Mouse (Mus musculus) limb, embryonic 11.5 days (tissue): Measurements from ENCODE around the gene Hoxa4. TPM values are rescaled to one million over a fixed set of nuclear protein-coding genes. Genes with fewer than 3 reads are reported as not detected.

ENCODE experiments used
- ATAC-seq: fragments of 200-750 bp; cut with Nextera tagmentation; 2 replicates; pipeline ENCODE4 v1.8.0; 2017; ENCODE audit warnings: low read depth; ENCODE audit not compliant: insufficient number of reproducible peaks, low FRiP score, low TSS enrichment
- DNase-seq: peaks from one replicate; pipeline ENCODE4 v3.0.0-alpha.2; 2015; ENCODE audit warnings: low spot score
- H3K27ac ChIP-seq: fragments of 300-500 bp; sonication (generic); replicated peaks from 2 replicates; pipeline ENCODE4 v1.5.1; 2014; ENCODE audit warnings: low read depth, mild to moderate bottlenecking, low read length
- H3K27me3 ChIP-seq: fragments of 300-500 bp; sonication (generic); 2 replicates; pipeline ENCODE4 v1.6.1; 2014; ENCODE audit warnings: mild to moderate bottlenecking, low read length, mixed read lengths; ENCODE audit not compliant: control insufficient read depth, insufficient read depth
- H3K36me3 ChIP-seq: fragments of 300-500 bp; sonication (generic); 2 replicates; pipeline ENCODE4 v1.6.1; 2014; ENCODE audit warnings: mild to moderate bottlenecking, low read length, moderate library complexity, mixed read lengths; ENCODE audit not compliant: control insufficient read depth, insufficient read depth
- H3K4me1 ChIP-seq: fragments of 300-500 bp; sonication (generic); 2 replicates; pipeline ENCODE4 v1.6.1; 2014; ENCODE audit warnings: low read length, mixed read lengths; ENCODE audit not compliant: control insufficient read depth, insufficient read depth
- H3K4me2 ChIP-seq: fragments of 300-500 bp; sonication (generic); 2 replicates; pipeline ENCODE4 v1.6.1; 2014; ENCODE audit warnings: low read depth, mild to moderate bottlenecking, moderate library complexity; ENCODE audit not compliant: severe bottlenecking
- H3K4me3 ChIP-seq: fragments of 300-500 bp; sonication (generic); 2 replicates; pipeline ENCODE4 v1.5.1; 2014; ENCODE audit warnings: low read depth, low read length
- H3K9ac ChIP-seq: fragments of 300-500 bp; sonication (generic); 2 replicates; pipeline ENCODE4 v1.6.1; 2014; ENCODE audit warnings: mild to moderate bottlenecking, low read length
- H3K9me3 ChIP-seq: fragments of 300-500 bp; sonication (generic); 2 replicates; pipeline ENCODE4 v1.6.1; 2016; ENCODE audit warnings: low read length; ENCODE audit not compliant: control insufficient read depth
- WGBS: fragments of 180-500 bp; shearing (Covaris S2); extraction: QIAGEN DNeasy Blood & Tissue Kit; methylation state at CpG from one replicate; pipeline ENCODE4 v1.1.7; 2014; 5-methylcytosine and 5-hydroxymethylcytosine counted together
- polyA plus RNA-seq: library from polyadenylated mRNA; unstranded; fragments of >200 nt; fragmentation: Nextera tagmentation; extraction: Ambion mirVana; gene quantifications from 2 replicates; pipeline ENCODE4 v1.2.1, GENCODE M21; 2014

Gene Hoxa4
- polyA plus RNA-seq, 1 experiment from 2014 or later: 1.0 TPM

DNA sequence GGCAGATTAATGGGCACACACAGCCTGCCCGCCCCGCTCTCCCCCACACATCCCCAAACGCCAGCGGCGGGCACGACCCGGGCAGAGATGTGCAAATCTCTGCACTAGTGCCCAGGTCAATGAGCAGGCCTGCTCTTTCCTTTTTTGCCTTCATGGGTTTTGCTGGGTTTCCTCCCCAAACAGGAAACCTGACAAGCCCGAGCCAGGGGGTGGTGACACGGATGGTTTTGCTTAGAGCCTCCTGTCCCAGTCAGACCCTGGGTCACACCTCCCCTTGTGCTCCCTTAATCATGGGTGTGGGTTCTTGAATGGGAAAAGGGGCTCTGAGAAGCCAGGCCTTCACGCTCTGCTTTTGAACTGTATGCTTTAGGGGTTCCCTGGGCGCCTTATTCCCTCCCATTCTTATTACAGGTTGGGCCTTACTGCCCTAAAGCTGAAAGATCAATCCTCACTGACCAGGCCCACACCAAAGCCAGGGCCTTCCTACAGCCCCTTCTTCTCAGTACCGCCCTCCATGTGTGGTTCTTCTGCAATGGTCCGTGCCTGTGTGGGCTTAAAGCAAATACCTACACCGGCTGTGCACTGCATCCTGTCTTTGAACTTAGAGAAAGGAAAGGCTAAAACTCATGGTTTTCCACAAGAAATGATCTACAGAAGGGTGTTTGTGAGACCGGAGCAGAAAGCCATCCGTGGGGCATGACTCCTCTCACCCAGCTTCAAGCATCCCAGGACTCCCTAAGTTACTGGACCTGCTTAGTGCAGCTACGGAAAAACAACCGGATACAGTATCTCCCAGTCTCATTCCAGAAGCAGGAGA, 17.5 kb upstream of the Hoxa4 start:
- Histone ChIP-seq H3K4me2 (peak overlapping the region; percentile 95), H3K4me3 (peak overlapping the region; percentile 70), H3K9ac (peak overlapping the region; percentile 74), H3K27ac (peak overlapping the region; percentile 70), H3K36me3 (peaks cover 2% of the 10 kb centered on the region; the same call in 1 of the 2 replicates), H3K9me3 (no peaks in the 10 kb centered on the region), H3K4me1 (peaks cover 62% of the 10 kb centered on the region), H3K27me3 (no peaks in the 10 kb centered on the region)
- 3% methylated on average over 16 of the region's 18 CpGs for WGBS
- DNase-seq (peak; percentile 54), ATAC-seq (no peak)

DNA sequence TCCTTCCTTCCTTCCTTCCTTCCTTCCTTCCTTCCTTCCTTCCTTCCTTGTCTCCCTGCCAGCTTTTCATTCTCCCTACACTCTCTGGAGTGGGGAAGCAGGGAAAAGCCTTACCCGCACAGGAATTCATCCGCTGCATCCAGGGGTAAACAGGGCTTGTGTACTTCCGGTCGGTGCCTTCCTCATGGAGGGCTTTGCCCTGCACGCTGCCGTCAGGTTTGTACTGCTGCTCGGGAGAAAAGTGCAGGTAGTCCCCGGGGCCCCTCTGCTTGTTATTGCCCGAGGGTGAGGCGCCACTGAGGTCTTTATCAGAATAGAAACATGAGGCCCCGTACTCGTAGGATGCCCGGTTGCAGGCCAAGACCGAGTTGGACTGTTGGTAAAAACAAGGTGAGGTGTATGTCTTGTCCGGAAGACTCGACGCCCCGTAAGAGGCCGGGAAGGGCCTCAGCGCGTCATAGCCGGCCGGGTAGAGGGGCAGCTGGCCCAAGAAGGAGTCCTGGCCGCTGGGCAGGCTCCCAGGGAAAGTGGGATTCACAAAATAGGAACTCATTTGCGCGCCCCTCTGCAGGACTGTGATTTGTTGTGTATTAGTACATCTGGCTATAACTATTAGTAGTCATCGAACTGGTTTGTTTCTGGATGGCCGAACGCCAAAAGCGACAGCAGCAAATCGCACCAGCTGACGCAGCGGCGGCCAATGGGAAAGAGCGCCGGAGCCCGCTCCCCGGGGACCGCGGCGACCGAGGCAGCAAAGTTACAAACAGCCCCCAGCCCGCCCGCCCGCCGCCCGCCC, 16.7 kb upstream of the Hoxa4 start, which contains the start of gene Hoxa6:
Gene Hoxa6, minus strand, starts transcription at position 651 of the 796 bp plus-strand sequence.
- no peaks in the 10 kb centered on the region for H3K27me3 ChIP-seq
- ATAC-seq (no peak), DNase-seq (peak; percentile 81)
- H3K36me3 ChIP-seq: peaks cover 2% of the 10 kb centered on the region; the same call in 1 of the 2 replicates
- peak within 1 kb of the TSS; percentile 74 for H3K9ac ChIP-seq
- H3K9me3 ChIP-seq: no peaks in the 10 kb centered on the region
- H3K4me3 ChIP-seq: peak within 1 kb of the TSS; percentile 70
- WGBS: under 1% methylated on average over 44 of the region's 47 CpGs
- H3K27ac ChIP-seq: peak within 1 kb of the TSS; percentile 70
- peak within 1 kb of the TSS; percentile 98 for H3K4me2 ChIP-seq
- peaks cover 65% of the 10 kb centered on the region for H3K4me1 ChIP-seq

- Histone ChIP-seq H3K4me1 (peaks cover 72% of the 10 kb centered on the region), H3K9ac (peak overlapping the region; percentile 40), H3K36me3 (peaks cover 2% of the 10 kb centered on the region; the same call in 1 of the 2 replicates), H3K4me3 (no peak overlapping the region), H3K27me3 (no peaks in the 10 kb centered on the region), H3K27ac (no peak overlapping the region), H3K9me3 (no peaks in the 10 kb centered on the region), H3K4me2 (peak overlapping the region; percentile 98)
- ATAC-seq (no peak), DNase-seq (no peak)
These were observed 16.1 kb upstream of the Hoxa4 start for GRCm38 (mm10) chr6:52207684-52207976.

- 12% methylated on average over 4 of the region's 4 CpGs for WGBS
- H3K36me3 ChIP-seq: peaks cover 2% of the 10 kb centered on the region; the same call in 1 of the 2 replicates
- H3K4me3 ChIP-seq: no peak overlapping the region
- ATAC-seq (no peak), DNase-seq (peak; percentile 37)
- H3K4me1 ChIP-seq: peaks cover 75% of the 10 kb centered on the region
- H3K27ac ChIP-seq: no peak overlapping the region
- peak overlapping the region; percentile 98 for H3K4me2 ChIP-seq
- no peaks in the 10 kb centered on the region for H3K9me3 ChIP-seq
- peak overlapping the region; percentile 40 for H3K9ac ChIP-seq
- no peaks in the 10 kb centered on the region for H3K27me3 ChIP-seq
These were observed 15.5 kb upstream of the Hoxa4 start for GRCm38 (mm10) chr6:52206882-52207683.

- H3K27me3 ChIP-seq: no peaks in the 10 kb centered on the region
- 4% methylated on average over 55 of the region's 55 CpGs for WGBS
- H3K4me1 ChIP-seq: peaks cover 80% of the 10 kb centered on the region
- peaks cover 2% of the 10 kb centered on the region; the same call in 1 of the 2 replicates for H3K36me3 ChIP-seq
- peak overlapping the region; percentile 24 for H3K4me3 ChIP-seq
- ATAC-seq (no peak), DNase-seq (peak; percentile 73)
- no peaks in the 10 kb centered on the region for H3K9me3 ChIP-seq
- peak overlapping the region; percentile 98 for H3K4me2 ChIP-seq
- peak overlapping the region; percentile 65 for H3K9ac ChIP-seq
- H3K27ac ChIP-seq: peak overlapping the region; percentile 56
These were observed 14.4 kb upstream of the Hoxa4 start for GRCm38 (mm10) chr6:52205638-52206621.

GRCm38 (mm10) chr6:52205221-52205620, 13.7 kb upstream of the Hoxa4 start:
- H3K27ac ChIP-seq: peak overlapping the region; percentile 56
- peak overlapping the region; percentile 24 for H3K4me3 ChIP-seq
- no peak for ATAC-seq
- H3K4me1 ChIP-seq: peaks cover 85% of the 10 kb centered on the region
- no peaks in the 10 kb centered on the region for H3K9me3 ChIP-seq
- peaks cover 2% of the 10 kb centered on the region; the same call in 1 of the 2 replicates for H3K36me3 ChIP-seq
- peak overlapping the region; percentile 98 for H3K4me2 ChIP-seq
- DNase-seq: no peak
- peak overlapping the region; percentile 65 for H3K9ac ChIP-seq
- 3% methylated on average over 14 of the region's 14 CpGs for whole genome bisulfite sequencing
- no peaks in the 10 kb centered on the region for H3K27me3 ChIP-seq

DNA sequence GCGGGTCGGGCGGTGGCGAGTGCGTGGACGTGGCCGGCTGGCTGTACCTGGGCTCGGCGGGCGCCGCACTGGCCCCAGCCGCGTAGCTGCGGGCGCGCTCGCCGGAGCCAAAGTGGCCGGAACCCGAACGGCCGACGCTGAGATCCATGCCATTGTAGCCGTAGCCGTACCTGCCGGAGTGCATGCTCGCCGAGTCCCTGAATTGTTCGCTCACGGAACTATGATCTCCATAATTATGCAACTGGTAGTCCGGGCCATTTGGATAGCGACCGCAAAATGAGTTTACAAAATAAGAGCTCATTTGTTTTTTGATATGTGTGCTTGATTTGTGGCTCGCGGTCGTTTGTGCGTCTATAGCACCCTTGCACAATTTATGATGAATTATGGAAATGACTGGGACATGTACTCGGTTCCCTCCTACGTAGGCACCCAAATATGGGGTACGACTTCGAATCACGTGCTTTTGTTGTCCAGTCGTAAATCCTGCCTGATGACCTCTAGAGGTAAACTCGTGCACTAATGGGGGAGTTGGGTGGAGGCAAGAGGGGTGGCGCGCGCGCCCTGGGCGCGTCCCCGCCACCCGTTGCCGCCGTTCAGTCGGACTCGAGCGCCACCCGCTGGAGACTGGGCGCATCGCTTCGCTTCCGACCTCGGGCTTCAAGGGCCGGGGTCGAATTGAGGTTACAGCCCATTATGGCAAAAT, 12.6 kb upstream of the Hoxa4 start, which contains the start of gene Hoxa5:
Gene Hoxa5, minus strand, starts transcription at position 538 of the 703 bp plus-strand sequence.
- Histone ChIP-seq H3K36me3 (peaks cover 2% of the 10 kb centered on the region; the same call in 1 of the 2 replicates), H3K27me3 (no peaks in the 10 kb centered on the region), H3K4me1 (peaks cover 80% of the 10 kb centered on the region), H3K4me2 (peak within 1 kb of the TSS; percentile 98), H3K9ac (peak within 1 kb of the TSS; percentile 76), H3K9me3 (no peaks in the 10 kb centered on the region), H3K27ac (peak within 1 kb of the TSS; percentile 59), H3K4me3 (peak within 1 kb of the TSS; percentile 44)
- WGBS: under 1% methylated on average over 65 of the region's 65 CpGs
- DNase-seq (peak; percentile 96), ATAC-seq (peak; percentile 56; the same call in 1 of the 2 replicates)
